Mouse (Mus musculus): Measurements from ENCODE around the gene Iqgap3.

Gene Iqgap3

DNA sequence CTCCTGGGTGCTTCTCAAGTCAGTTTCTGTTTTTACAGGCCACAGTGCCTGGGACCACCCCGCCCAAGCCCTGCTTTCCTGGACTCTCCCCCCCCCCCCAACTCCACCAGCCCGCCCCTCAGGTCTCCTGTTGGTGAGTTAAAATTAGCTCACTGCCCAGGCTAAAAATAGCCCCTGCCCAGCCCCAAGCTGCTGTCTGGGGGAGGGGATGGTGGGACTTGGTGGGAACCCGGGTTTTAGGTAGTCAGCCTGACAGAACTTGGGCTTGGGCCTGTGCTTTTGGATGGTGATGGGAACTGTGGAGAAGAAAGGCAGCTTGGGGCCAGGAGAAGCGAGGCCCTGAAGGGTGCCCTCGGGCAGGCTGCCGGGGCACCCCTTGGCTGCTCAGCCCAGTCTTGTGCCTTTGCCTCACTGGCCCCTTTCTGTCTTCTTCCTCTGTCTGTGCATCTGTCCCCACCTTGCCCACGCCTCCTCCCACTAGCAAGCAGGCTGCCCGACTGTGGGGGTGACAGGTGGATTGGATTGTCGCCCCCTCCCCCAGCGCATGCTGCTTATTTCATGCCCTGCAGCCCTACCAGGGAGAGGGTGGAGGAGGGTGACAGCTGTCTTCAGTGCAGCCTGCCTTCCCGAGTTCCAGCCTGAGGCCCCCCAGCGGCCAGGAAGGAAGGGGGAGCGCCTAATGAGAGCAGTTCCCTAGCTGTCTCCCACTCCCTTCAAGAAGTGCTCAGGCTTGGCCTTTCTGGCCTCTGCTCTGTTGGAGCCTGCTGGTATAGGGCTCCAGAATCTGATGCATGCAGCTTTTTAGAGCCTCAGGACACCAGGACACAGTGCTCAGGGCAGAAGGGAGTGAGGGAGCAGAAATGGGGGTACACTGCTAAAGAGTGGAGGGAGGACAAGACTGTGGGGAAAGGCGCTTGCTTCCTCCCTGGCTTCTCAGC, 68.6 kb downstream of the Iqgap3 start:
- no peak for DNase-seq (ENCODE audit: low spot score)

DNA sequence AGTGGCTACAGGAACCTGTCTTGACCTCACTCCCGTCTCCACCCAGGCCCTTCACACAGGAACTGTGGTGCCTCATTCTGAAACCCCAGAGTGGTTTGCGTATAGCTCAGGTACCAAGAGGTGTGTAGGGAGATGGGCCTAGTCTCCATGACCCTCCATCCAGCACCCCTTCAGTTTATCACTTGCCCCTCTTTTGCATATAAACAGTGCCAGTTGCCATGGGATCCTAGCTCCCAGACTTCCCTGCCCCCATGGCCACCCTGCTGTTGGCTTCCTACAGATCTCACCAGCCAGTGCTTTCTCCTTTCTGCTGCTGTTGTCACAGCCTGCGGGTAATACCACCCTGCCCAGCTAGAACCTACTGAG, 69.2 kb downstream of the Iqgap3 start:
- no peak for DNase-seq (ENCODE audit: low spot score)

DNA sequence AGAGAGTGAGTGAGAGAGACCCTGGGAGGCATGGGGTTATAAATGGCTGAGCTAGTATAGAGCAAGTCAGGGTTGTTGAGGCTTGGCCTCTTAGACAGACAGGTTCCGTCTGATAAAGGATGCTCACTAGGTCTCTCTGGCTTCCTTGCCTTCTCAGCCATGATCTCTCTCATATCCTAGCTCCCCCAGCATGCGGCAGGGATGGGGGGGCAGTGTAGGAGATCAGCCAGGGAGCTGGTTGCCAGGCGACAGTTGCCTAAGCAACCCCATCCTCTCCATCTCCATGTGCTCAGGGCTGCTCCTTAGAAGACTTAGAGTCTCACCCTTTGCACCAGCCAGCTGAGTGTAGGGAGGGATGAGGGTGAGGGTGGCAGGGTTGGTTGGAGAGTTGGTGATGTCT, 70.3 kb downstream of the Iqgap3 start:
- no peak for DNase-seq (ENCODE audit: low spot score)

DNA sequence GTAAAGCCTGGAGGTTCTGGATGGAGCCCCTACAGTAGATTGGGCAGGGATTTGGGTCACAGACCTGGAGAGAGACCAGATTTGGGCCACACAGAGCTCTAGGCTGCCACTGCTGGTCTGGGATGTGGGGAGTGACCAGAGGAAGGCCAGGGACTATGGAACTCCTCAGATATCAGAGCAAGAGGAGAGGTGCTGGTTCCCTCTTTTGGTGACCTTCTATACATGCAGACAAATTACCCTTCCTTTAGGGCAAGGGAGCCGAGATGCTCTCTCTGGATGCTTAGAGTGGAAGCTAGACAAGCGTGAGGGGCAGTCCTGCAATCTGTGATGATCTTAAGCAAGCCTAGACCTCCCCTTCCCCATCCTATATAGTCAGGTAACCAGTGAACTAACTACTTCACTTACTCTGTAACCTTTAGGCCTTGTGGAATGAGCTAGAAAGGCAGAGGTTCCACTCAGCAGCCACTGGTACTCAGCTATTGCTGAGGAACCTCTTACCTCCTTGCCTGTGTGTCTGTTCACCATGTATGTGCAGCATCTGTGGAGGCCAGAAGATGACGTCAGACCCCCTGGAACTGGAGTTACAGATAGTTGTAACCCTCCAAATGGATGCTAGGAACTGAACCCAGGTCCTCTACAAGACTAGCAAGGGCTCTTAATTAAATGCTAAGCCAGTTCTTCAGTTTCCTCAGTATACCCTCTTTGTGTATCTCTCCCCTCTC, 71.7 kb downstream of the Iqgap3 start:
- no peak for DNase-seq (ENCODE audit: low spot score)

DNA sequence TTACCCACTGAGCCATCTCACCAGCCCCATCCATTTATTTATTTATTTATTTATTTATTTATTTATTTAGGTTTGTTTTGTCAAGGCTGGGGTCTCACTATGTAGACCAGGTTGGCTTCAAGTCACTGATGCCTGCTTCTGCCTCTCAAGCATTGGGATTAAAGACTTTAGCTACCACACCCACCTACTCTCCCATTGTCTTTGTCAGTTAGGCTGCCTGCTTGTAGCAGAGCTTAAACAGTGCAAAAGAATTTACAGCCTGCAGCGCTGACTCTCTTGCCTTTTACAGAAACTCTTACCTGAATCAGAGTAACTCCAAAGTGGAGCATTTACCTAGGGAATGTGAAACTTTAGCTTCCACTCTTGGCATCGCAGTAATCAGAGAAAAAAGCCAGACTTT, 72.5 kb downstream of the Iqgap3 start:
- no peak for DNase-seq (ENCODE audit: low spot score)

DNA sequence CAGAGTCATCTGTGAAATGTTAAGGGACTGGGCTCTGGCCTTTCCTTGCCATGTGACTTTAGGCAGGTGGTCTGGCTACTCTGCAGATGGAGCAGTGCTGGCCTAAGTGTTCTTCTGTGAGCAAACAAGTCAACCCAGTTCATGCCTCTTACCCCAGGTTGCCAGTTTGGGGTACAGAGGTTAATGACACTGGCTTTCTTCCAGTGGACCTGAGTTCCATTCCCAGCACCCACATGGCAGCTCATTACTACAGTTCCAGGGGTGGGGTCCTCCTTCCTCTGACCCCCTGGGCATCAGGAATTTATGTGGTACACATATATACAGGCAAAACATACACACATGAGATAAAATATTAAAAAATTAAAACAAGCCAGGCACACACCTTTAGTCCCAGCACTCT, 75.0 kb downstream of the Iqgap3 start:
- no peak for DNase-seq (ENCODE audit: low spot score)

DNA sequence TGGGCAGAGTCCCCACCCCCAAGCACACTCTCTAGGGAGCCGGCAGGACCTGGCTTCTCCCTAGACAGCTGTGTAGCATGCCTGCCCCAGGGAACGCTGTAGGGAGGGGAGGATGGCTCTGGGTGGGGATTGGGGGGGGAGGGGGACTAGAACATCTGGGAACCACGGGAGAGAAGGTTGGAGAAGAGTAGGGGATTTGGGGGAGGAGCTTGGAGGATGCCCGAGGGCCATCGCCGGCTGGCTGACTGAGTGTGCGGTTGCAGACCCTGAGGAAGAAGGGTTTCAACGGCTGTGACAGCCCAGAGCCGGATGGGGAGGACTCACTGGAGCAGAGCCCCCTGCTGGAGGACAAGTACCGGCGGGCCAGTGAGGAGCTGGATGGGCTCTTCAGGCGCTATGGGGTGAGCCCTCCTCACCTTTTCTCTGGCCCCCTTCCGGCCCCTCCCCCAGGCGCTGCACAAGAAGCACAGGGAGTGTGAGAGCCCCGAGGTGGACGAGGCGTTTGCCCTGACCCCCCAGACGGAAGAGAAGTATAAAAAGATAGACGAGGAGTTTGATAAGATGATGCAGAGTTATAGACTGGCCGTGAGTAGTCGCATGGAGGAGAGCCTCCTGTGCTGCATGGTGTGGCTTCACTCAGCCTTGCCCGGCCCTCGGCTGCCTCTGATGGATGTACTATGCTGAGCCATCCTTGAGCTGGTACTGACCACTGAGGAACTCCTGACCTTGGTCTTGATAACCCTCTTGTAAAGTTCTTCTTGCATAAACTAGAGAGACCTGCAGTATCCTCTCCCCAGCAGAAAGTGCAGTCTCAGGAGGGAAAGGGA, 76.2 kb downstream of the Iqgap3 start:
- DNase-seq (ENCODE audit: low spot score), result no peak

DNA sequence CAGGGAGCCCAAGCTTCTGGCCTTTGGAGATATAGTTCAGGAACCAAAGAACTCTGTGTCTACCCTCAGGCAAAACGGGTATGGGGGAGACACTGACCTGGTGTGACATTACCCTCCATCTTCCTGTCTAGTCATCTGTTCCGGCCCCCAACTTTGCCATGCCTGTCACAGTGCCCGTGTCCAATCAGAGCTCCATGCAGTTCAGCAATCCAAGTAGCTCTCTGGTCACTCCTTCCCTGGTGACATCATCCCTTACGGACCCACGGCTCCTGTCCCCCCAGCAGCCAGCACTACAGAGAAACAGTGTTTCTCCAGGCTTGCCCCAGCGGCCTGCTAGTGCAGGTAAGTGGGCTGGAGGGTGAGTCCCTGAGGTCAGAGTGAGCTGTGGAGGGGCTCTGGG, 77.2 kb downstream of the Iqgap3 start:
- no peak for DNase-seq (ENCODE audit: low spot score)

DNA sequence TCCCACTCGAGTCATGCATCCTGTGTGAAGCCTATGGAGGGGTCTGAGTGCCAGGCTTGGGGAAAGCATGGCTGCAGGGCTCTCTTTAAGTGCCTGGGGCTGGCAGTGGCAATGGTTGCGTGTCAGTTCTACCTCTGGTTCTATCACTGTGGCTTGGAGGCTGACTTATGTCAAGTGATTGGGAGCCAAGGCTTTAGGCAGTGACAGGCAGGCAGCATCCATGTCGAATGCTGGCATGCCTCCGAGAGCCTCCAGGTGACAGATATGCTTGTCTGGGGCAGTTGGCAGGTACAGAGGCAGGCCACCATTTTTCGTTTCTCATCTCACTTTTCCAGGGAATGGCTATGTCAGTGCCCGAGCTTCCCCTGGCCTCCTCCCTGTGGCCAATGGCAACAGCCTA, 79.1 kb downstream of the Iqgap3 start:
- DNase-seq (ENCODE audit: low spot score), result no peak

DNA sequence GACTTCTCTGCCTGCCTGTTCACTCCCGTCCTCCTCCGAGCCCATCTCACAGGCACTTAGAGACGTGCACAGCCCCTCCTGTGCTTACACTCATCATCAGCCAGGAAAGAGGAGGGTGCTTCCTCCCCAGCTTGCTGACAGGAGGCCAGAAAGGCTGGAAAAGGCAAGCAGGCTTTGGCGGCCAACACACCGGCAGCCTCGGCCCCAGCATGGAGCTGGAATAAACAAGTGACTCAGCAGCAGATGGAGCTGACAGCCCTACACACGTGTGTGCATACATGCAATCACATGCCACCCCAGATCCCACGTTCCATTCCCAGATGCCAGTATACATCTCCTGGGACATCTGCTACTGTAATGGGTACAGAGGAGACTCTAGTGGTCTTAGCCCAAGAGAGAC, 80.5 kb downstream of the Iqgap3 start:
- DNase-seq (ENCODE audit: low spot score), result no peak

DNA sequence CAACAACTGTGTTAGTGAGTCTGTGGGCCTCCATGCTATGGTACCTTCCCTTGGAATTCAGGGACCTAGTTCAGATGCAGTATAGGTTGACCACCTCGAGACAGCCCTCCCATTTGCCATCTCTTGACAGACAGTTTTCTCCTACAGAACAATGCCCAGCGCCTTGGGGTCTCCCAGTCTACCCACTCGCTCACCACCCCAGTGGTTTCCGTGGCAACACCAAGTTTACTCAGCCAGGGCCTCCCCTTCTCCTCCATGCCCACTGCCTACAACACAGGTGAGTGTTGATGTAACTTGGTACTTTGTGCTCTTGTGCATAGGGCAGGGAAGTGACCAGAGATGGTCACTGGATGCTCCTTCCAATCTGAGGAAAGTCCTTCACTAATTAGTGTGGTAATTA, 81.0 kb downstream of the Iqgap3 start:
- no peak for DNase-seq (ENCODE audit: low spot score)

DNA sequence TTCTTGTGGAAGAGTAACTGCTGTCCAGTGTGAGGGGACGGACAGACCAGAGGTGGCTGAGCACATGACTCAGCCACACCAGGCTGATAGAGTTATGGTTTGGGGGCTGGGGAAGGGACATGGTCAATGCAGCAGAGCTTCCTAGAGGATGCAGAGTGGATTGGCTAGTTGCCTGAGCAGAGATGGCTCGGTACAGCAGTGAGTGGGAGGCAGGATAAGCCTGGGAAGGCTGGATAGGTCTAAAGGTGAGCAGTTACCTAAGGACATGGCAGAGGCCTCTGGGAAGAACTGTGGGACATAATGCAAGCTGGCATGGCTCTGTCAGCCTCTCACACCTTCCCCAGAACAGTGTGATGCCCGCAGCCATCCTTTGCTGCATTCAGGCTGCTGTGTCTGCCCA, 82.1 kb downstream of the Iqgap3 start:
- DNase-seq (ENCODE audit: low spot score), result no peak

DNA sequence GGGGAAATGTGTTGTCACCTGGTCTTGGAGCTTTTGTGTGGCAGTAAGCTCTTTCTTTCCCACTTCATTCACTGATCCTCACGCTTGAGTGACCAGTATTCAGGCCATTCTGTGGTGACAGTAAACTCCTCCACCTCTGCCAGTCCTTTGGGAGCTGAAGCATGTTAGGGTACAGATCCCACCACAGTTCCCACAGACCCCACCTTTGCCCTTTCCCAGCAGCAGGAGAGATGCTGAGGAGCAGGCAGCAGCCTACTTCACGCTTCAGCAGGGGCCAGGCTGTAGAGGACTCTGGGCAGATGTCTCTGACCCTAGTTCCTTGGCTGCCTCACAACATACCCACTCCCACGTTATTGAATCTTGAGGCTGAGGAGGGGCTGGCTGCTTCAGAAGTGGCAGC, 82.5 kb downstream of the Iqgap3 start:
- DNase-seq (ENCODE audit: low spot score), result no peak

DNA sequence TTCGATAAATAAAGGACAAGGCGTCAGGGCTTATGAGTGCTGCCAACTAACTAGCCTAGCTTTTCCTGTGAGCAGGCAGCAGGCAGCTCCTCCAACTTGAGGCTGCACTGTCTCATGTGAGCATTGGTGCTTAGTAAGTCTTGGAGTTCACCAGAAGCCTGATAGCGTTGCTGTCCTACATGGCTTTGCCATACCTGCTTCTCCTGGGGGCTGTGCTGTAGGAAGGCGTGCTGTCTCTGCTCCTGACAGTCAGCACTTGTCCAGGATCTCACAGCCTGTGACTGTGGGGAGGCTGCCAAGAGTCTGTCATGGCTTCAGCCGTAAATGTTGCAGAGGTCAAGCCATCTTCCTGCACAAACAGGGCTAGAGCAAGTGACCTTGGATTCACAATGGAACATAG, 84.3 kb downstream of the Iqgap3 start:
- no peak for DNase-seq (ENCODE audit: low spot score)

DNA sequence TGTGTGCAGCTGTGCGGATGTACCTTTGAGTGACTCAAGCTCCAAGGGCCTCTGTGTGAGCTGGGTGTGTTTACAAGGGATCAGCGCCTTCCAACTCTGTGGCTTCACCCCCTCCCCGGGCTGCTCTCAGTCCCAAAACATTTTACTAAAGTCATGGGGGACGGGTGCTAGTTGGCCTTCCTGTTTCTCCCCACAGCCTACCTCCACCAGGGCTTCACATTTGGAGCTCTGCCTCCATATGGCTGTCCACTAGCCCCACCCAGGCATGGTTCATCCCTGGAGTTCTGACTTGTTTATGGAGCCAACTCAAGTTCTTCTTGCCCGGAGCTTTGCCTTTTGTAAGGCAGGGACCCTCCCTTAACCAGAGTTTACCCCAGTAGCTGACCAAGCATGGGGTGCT, 88.6 kb downstream of the Iqgap3 start:
- no peak for DNase-seq (ENCODE audit: low spot score)

All from layer of hippocampus, adult 9-10 months (tissue).